Comparison of ENCODE assay signal across 8 mouse cellular contexts in the genomic region with DNA sequence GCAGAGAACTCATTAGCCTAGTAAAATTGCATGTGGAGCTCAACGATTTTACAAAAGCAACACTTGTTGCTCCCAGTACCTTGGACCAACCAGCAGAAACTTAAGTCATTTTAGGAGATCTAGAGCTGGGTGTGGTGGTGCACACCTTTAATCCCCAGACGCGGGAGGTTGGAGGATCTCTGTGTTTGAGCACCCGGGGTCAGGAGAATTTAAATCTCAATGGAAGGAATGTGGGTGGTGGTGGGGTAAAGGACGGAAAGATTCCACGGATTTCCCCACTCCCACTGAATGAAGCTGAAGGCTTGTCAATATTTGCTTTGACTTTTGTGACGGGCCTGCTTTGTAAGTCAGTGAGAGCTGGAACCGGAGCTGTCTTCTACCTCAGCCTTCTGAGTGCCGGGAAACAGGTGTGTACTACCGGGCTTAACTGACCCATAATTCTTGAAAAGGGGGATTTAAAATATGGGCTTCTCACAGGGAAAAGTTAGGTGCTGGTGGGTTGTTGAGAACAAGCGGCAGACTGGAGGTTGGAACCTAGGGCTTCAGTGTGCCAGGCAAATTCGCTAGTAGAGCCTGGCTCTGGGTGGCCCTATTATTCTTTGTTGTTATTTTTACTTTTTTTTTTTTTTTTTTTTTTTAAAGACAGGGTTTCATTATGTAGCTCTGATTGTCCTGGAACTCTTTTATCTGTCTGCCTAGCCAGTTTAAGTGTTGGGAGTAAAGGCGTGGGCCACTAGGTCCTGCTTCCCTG. TPM values are rescaled to one million over a fixed set of nuclear protein-coding genes. Genes with fewer than 3 reads are reported as not detected.
DNase-seq lines count a peak whose midpoint lies in the region; ATAC-seq and TF ChIP-seq lines count a peak whose summit lies in the region.

No protein-coding gene starts in this region.

- H3K27ac ChIP-seq in cerebellum, adult 2 months (ENCODE audit: insufficient read depth, low read length): 0 out of 2 replicates have a peak overlapping the region, but pooled peaks have one; percentile 70
- H3K27ac ChIP-seq in ES-Bruce4 (ENCODE audit: insufficient read depth, low read length): peak overlapping the region; percentile 98
- no peak overlapping the region for H3K27ac ChIP-seq in hindbrain, embryonic 11.5 days (ENCODE audit: low read depth, low read length)
- H3K27ac ChIP-seq in midbrain, embryonic 12.5 days (replicated peaks): no peak overlapping the region

- no peak overlapping the region for H3K4me3 ChIP-seq in cerebellum, adult 2 months (replicated peaks; ENCODE audit: insufficient read depth, low read depth, low read length)
- H3K4me3 ChIP-seq in ES-Bruce4 (ENCODE audit: low read depth, low read length): peak overlapping the region; percentile 63
- peak overlapping the region; percentile 98; the same call in 1 of the 2 replicates for H3K4me3 ChIP-seq in hindbrain, embryonic 11.5 days (ENCODE audit: low read depth, low read length)
- H3K4me3 ChIP-seq in midbrain, embryonic 12.5 days: peak overlapping the region; percentile 96; the same call in 1 of the 2 replicates

- peaks cover 4% of the 10 kb centered on the region; the same call in 1 of the 2 replicates for H3K4me1 ChIP-seq in cerebellum, adult 2 months (ENCODE audit: control insufficient read depth, insufficient read depth, low read length)
- peaks cover 3% of the 10 kb centered on the region for H3K4me1 ChIP-seq in ES-Bruce4 (ENCODE audit: control insufficient read depth, insufficient read depth, low read length)
- no peaks in the 10 kb centered on the region for H3K4me1 ChIP-seq in hindbrain, embryonic 11.5 days (replicated peaks; ENCODE audit: control insufficient read depth, insufficient read depth, low read length)
- peaks cover 15% of the 10 kb centered on the region for H3K4me1 ChIP-seq in midbrain, embryonic 12.5 days

- TF ChIP-seq EP300 in ES-Bruce4 (IDR thresholded peaks at IDR 0.05; ENCODE audit: insufficient read depth, low read depth, low read length): peak; percentile 95

- ATAC-seq in hindbrain, embryonic 11.5 days (ENCODE audit: low FRiP score): no peak
- ATAC-seq in midbrain, embryonic 12.5 days (ENCODE audit: low FRiP score, low read depth): no peak

- DNase-seq in cerebellum, adult 2 months: no peak
- DNase-seq in cerebellum, postnatal 14 days: no peak
- DNase-seq in hindbrain, embryonic 11.5 days (ENCODE audit: low spot score): peak; percentile 11
- no peak for DNase-seq in adrenal gland, adult 18-20 months (ENCODE audit: low spot score in 2 of 2)
- no peak for DNase-seq in urinary bladder, postnatal 4 days (ENCODE audit: low spot score in 2 of 2)
- no peak for DNase-seq in adrenal gland, adult (ENCODE audit: inconsistent age in 2 of 2, low spot score in 1 of 2)

- no peaks in the 10 kb centered on the region for H3K27me3 ChIP-seq in cerebellum, adult 2 months (ENCODE audit: control insufficient read depth, insufficient read depth, low read length)
- no peaks in the 10 kb centered on the region for H3K27me3 ChIP-seq in ES-Bruce4 (ENCODE audit: control insufficient read depth, insufficient read depth, low read length, poor library complexity, severe bottlenecking)
- no peaks in the 10 kb centered on the region for H3K27me3 ChIP-seq in hindbrain, embryonic 11.5 days (ENCODE audit: control insufficient read depth, insufficient read depth, low read length)
- H3K27me3 ChIP-seq in midbrain, embryonic 12.5 days: no peaks in the 10 kb centered on the region

- H3K9ac ChIP-seq in ES-Bruce4 (ENCODE audit: low read depth, poor library complexity, severe bottlenecking): peak overlapping the region; percentile 82
- no peak overlapping the region for H3K9ac ChIP-seq in hindbrain, embryonic 11.5 days (ENCODE audit: low read depth, low read length)
- no peak overlapping the region for H3K9ac ChIP-seq in midbrain, embryonic 12.5 days (replicated peaks)

- no peak for TF ChIP-seq CTCF in cerebellum, adult 2 months (IDR thresholded peaks at IDR 0.05; ENCODE audit: borderline replicate concordance, insufficient read depth, low read depth, low read length)
- no peak for TF ChIP-seq CTCF in ES-Bruce4 (IDR thresholded peaks at IDR 0.05; ENCODE audit: low read depth, low read length)

- no peak for TF ChIP-seq POLR2A in cerebellum, adult 2 months (IDR thresholded peaks at IDR 0.05; ENCODE audit: borderline replicate concordance, insufficient read depth, low read length)
- no peak for TF ChIP-seq POLR2A in ES-Bruce4 (IDR thresholded peaks at IDR 0.05; ENCODE audit: insufficient read depth, low read length)

- H3K36me3 ChIP-seq in ES-Bruce4 (ENCODE audit: control insufficient read depth, insufficient read depth, low read length, poor library complexity, severe bottlenecking): peaks cover 24% of the 10 kb centered on the region
- no peaks in the 10 kb centered on the region for H3K36me3 ChIP-seq in hindbrain, embryonic 11.5 days (ENCODE audit: control insufficient read depth, insufficient read depth, low read length)
- peaks cover 12% of the 10 kb centered on the region; the same call in 1 of the 2 replicates for H3K36me3 ChIP-seq in midbrain, embryonic 12.5 days

- H3K4me2 ChIP-seq in hindbrain, embryonic 11.5 days (replicated peaks; ENCODE audit: low read depth, low read length): peak overlapping the region; percentile 63
- peak overlapping the region; percentile 63 for H3K4me2 ChIP-seq in midbrain, embryonic 12.5 days (replicated peaks)

- no peaks in the 10 kb centered on the region; the same call in 1 of the 2 replicates for H3K9me3 ChIP-seq in ES-Bruce4 (replicated peaks; ENCODE audit: control insufficient read depth, insufficient read depth, low read length, poor library complexity, severe bottlenecking)
- no peaks in the 10 kb centered on the region for H3K9me3 ChIP-seq in hindbrain, embryonic 11.5 days (ENCODE audit: control insufficient read depth, low read length)
- no peaks in the 10 kb centered on the region for H3K9me3 ChIP-seq in midbrain, embryonic 12.5 days

- WGBS in cerebellum, adult 2 months: 86% methylated on average over 13 of the region's 13 CpGs
- 22% methylated on average over 13 of the region's 13 CpGs for WGBS in hindbrain, embryonic 11.5 days
- 16% methylated on average over 13 of the region's 13 CpGs for WGBS in midbrain, embryonic 12.5 days

RNA-seq across cellular contexts. Expression of gene Rif1, which starts 1.2 kb away (rescaled TPM):
- polyA plus RNA-seq in cerebellum, adult 2 months (2012; rRNA removed): 33.7 and 36.9 TPM in 2 replicates
- 237 and 249 TPM in 2 replicates for polyA plus RNA-seq in ES-Bruce4 (2011; ENCODE audit: insufficient read depth, insufficient read length, low read depth, missing spikeins)
- polyA plus RNA-seq in hindbrain, embryonic 11.5 days (2014; fragmentation: Nextera tagmentation; extraction: Ambion mirVana): 46.7 and 47.7 TPM in 2 replicates
- polyA plus RNA-seq in midbrain, embryonic 12.5 days (2016; fragmentation: Nextera tagmentation; extraction: Ambion mirVana): 50.8 and 51.4 TPM in 2 replicates
- 10 to 100 TPM; 29.1 to 34.4 TPM for total RNA-seq in adrenal gland, adult 18-20 months (2021)

RNA-seq across cellular contexts. Expression of gene Tnfaip6, which starts 33.6 kb away (rescaled TPM):
- polyA plus RNA-seq in cerebellum, adult 2 months (2012; rRNA removed): 16.0 and 16.9 TPM in 2 replicates
- polyA plus RNA-seq in ES-Bruce4 (2011; ENCODE audit: insufficient read depth, insufficient read length, low read depth, missing spikeins): 2.1 and 2.8 TPM in 2 replicates
- 30.1 and 31.2 TPM in 2 replicates for polyA plus RNA-seq in hindbrain, embryonic 11.5 days (2014; fragmentation: Nextera tagmentation; extraction: Ambion mirVana)
- 14.1 and 19.6 TPM in 2 replicates for polyA plus RNA-seq in midbrain, embryonic 12.5 days (2016; fragmentation: Nextera tagmentation; extraction: Ambion mirVana)
- 1 to 10 TPM; 1.7 to 2.3 TPM for total RNA-seq in adrenal gland, adult 18-20 months (2021)

Comparison
In these comparisons a context has a peak if more than half of its experiments do, and no peak if none do; other contexts are left out.
1. H3K27ac ChIP-seq: peak in cerebellum, adult 2 months (single experiment) and ES-Bruce4 (single experiment); none in hindbrain, embryonic 11.5 days (single experiment) and midbrain, embryonic 12.5 days (single experiment).